Mouse (Mus musculus): ENCODE results near the gene Shroom1. TPM values are rescaled to one million over a fixed set of nuclear protein-coding genes. Genes with fewer than 3 reads are reported as not detected.
A peak's percentile ranks its signal among the peaks of the same experiment; 100 is the strongest.

Shroom1 gene
- total RNA-seq, 2 experiments from 2014 or later: 3.1 to 3.2 TPM

DNA sequence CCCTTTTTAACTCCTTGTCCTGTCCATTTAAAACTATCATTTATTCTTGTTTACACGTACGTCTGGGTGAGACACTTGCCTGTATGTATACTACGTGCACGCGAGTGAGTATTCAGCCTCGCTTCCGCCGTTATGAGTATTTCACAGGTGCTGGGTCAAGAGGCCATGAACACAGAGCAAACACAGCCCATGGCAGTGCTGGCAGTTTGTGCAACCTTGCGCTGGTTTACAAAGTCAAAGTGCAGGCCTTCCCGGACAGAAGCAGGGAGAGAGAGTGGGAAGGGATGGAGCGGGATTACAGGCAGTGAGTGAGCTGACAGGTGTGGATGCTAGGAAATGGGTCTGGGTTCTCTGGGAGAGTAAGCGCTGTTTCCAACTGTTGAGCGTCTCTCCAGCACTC is 10.8 kb upstream of the Shroom1 start:
- DNase-seq (ENCODE audit: low spot score in 2 of 2): no peak

DNA sequence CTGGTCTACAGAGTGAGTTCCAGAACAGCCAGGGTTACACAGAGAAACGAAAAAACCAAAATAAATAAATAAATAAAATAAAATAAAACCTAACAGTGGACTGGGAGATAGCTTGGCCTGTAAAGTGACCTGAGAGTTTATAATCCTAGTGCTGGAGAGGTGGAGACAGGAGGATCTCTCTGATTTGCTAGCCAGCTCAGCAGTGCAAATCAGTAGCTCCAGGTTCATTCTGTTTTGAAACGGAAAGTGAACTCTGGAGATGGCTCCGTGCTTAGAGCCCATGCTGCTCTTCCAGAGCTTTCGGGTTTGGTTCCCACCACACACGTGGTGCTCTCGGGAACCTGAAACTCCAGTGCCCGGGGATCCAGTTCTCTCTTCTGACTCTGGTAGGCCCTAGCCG is 9.0 kb upstream of the Shroom1 start:
- no peak for DNase-seq (ENCODE audit: low spot score in 2 of 2)

DNA sequence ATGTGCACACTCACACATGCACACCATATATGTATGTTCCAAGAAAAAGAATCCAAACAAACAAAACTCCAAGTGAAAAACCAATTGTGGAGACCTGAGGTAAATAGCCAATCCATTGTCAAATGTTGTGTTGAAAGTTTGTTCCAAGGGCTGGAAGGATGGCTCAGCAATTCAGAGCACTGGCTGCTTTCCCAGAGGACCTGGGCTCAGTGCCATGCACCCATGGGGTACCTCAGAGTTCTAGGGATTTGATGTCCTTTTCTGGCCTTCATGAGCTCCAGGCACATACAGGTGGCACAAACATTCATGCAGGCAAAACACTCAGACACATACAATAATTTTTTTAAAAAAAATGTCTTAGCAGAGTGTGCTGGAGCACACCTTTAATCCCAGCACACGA is 8.5 kb upstream of the Shroom1 start:
- no peak for DNase-seq (ENCODE audit: low spot score in 2 of 2)

DNA sequence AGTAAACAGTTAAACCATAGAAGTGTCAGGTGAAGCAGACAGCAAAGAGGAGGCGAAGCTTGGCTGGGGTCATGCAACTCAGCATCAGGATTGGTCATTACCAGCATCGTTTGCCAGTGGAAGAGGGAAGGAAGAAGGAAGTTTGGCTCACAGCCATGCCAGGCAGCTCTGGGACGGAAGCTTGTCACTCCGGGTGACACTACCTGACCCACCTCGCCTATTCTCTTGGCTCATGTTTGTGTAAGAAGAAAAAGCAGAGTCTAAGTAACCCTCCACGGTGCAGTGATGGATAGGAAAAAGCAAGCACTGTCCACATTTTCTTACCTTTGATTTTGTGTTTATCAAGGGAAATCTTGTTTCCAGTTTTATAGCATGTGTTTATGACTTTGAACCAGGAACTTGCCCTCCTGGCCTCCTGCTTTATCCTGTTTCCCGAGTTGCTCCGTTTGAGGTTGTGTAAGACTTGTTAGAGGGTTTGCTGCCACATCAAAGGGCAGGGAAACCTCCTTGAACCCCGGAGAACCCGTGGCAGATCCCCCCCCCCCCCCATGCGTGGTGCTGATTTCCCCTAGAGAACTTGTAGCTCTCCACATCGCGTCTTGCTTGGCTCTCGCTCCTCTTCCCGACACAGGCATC is 6.8 kb upstream of the Shroom1 start:
- no peak for DNase-seq (ENCODE audit: low spot score in 2 of 2)

DNA sequence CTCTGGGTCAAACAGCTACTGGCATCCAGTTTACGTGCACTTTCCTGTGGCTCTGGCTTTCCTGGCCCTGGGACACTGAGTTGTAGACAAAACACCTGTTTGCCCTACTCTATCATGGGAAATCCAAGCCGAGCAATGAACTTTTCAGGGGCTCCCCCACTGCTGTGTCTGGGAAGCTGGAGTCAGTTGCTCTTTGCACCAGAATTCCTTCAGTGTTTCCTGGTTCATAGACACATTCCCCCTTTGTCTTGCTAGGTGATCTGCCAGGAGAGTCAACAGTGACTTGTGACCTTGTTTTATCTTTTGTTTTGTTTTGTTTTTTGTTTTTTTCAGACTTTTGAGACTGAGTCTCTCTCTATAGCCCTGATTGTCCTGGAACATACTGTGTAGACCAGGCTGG is 5.6 kb upstream of the Shroom1 start:
- no peak for DNase-seq (ENCODE audit: low spot score in 2 of 2)

DNA sequence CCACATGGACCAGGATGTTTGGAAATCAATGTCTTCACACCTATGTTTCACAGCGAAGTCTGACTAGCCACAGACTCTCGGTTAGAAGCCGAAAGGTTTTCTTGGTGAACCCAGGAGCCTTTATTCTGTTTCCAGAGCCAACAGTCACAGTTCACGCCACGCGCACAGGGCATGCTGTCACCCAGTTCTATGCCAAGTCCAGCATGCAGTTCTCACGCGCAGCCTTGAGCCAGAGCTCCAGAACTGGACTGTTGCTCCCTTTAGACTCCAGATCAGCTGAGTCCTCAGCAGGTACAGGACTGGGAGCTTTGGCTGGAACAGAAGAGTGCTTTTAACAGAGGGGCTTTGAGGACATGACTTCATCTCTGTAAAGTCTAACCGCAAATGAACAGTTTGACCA is 4.6 kb upstream of the Shroom1 start:
- DNase-seq (ENCODE audit: low spot score in 2 of 2): no peak

DNA sequence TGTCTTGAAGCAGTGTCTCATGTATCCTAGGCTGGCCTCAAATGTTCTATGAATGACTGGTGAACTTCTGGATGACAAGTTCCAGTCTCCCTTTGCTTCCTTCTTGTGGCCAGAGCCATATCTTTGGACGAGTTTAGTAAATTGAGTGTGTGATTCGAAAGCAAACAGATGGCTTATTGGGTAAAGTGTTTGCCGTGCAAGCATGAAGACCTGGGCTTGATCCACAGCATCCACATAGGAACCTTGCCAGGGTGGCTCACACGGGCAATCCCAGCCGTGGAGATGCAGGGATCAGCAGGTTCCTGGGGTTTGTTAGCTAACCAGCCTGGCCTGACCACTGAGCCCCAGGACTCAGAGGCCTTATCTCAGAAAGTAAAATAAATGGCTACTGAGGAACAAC is 4.0 kb upstream of the Shroom1 start:
- DNase-seq (ENCODE audit: low spot score in 2 of 2): no peak

DNA sequence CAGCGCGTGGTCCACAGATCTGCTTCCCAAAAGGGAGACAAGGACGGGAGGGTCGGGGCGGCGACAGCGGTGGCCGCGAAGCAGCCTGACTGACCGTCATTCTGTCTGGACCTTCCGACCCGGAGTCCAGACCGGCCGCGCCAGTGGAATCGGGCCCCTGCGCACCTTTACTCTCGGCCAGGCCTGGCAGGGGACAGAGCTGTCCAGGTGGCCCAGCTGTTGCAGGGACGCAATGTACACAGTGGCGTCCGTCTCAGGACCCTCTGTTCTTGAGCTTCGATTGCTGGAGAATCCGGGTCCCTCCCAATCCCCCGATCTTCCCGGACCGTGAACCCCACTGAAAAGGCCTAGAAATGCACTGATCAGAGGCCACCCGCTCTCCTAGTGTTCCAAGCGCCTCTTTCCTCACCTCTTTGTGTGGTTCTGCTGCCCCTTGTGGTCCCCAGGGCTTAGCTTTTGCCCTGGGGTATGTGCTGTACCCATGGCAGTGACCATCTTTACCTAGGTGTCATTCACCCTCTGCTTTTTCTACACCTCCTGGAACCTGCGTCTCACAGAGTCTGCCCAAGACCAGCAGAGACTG is 458 bp downstream of the Shroom1 start:
- no peak for DNase-seq (ENCODE audit: low spot score in 2 of 2)

DNA sequence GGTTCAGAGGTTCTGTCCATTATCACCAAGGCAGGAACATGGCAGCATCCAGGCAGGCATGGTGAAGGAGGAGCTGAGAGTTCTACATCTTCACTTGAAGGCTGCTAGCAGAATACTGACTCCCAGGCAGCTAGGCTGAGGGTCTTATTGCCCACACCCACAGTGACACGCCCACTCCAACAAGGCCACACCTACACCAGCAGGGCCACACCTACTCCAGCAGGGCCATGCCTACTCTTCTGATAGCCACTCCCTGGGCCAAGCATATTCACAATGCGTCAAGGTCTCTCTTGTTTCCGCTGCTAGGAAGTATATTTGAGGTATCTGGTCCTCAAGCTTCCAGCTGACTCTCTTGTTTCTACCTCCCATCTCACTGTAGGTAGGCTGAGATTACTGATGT is 2.0 kb downstream of the Shroom1 start:
- no peak for DNase-seq (ENCODE audit: low spot score in 2 of 2)

DNA sequence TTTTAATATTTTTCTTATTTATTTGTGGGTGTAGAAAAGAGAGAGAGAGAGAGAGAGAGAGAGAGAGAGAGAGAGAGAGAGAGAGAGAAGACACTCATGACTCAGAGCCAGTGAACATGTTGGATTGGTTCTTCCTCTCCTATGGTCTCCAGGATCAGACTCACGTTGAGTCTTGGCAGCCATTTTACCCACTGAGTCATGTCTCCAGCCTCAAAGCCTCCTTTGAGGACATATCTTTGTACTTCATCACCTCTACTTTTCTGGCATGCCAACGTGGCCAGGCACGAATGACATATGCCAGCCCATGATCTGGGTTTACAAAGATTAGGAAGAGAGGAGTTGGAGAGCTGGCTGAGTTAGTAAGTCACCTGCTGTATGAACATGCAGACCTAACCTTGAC is 3.2 kb downstream of the Shroom1 start:
- DNase-seq (ENCODE audit: low spot score in 2 of 2): no peak

DNA sequence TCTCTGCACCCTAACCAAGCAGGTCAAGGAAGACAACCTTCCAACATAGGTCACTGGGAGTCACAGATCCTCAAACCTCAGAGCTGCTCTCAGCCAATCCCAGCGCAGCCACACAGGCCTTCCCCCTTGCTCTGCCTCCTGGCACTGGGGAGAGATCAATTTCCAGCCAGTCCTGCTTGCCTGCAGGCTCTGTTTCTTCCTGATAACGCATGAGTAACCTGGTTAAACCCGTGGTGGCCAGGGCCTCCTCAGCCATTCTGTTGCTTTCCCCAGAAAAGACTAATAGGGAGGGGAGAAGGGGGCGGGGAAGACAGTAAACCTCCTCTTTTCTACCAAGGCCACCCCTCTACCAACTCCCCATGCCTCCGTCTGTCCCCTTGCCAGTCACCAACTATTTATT is 4.7 kb downstream of the Shroom1 start:
- no peak for DNase-seq (ENCODE audit: low spot score in 2 of 2)

DNA sequence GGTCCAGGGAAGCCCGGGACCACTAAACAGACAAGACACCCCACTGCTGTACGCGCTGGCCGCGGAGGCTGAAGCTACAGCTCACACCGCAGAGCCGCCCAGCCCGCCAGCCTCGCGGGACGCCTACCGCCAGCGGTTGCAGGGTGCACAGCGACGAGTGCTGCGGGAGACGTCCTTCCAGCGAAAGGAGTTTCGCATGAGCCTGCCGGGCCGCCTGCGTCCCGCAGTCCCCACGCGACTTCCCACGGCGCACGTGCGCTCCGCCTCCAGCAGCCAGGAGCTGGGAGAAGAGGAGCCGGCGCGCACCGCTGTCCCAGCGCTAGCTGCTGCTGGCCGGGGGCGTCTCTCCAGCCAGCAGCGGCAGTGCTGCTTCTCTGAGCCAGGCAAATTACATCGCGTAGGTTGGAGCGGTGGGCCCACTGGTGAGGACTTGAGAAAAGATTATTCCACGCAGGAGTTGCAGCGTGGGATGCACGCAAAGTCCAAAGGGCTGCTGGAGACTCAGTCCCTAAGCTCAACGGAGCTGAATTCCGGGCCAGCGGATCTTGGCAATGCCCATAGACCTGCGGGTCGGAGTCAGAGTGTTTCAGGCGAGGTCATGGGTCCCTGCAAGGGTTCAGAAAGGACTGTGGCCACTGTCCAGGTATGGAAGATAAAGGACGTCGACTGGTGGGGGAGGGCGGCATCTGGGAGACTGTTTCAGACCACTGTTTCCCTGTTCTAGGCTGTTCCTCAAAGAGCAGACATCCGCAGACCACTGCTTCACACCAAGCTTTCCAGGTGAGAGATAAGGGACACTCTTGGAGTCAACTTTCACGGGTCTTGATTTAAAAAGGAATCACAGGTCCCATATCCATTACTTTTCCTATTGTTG is 6.8 kb downstream of the Shroom1 start:
- DNase-seq (ENCODE audit: low spot score in 2 of 2): peak in 1 of 2 experiments; percentile 27

DNA sequence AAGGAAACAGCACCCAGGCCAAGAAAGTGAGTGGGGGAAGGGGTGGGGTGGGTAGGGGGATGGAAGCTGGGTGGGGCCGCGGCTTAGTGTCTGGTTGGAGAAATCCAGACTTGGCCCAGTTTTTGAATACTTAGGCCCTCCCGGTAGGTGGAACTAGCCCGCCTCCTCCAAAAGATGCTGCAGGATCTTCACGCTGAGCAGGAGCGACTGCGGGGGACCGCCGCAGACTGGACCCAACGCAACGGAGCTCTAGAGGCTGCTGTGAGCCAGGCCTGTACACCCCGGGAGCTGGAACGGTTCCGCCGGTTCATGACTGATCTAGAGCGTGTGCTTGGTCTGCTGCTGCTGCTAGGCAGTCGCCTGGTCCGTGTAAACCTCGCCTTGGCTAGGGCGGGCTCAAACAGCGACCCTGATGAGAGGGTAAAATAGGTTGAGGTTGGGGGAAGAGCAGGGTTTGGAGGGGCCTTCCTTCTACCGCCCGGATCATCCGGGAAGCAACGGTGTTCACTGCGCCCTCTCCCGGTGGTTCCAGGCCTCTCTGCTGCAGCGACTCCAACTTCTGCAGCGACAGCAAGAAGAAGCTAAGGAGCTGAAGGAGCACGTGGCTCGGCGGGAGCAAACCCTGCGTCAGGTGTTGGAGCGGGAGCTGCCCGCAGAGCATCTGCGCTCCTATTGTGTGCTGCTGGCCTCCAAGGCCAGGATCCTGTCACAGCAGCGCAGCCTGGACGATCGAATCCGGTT is 9.4 kb downstream of the Shroom1 start:
- peak; percentile 90 to 91 for DNase-seq (ENCODE audit: low spot score in 2 of 2)

DNA sequence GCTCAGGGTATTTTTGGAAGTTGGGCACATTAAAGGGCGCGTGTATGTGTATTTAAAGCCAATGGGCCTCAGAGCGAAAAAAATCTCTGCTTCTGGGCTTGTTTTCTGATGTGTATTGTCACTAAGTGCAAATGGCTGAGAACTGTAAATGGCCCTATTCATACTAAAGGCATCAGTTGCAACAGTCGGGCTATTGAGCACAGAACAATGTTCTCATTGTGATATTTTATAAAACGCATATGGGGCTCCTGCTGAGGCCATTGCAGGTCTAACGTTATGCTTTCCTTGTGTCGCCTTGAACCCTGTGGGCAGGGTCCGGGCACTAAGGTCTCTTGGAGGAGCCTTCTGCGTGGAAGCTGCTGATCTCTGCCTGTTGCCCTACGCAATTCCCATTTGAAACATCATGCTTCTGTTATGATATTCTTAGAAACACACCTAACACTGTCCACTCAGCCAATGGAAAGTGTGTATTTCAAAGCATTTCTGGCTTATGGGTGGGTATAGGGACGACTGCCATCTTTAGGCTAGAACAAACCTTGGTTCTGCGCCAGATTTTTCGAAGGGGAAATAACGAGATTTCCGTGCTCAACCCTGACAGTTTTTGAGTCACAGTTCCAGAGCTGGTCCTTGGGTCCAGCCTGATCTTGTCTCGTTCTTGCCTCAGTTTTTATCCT is 12.4 kb downstream of the Shroom1 start:
- DNase-seq (ENCODE audit: low spot score in 2 of 2): no peak

DNA sequence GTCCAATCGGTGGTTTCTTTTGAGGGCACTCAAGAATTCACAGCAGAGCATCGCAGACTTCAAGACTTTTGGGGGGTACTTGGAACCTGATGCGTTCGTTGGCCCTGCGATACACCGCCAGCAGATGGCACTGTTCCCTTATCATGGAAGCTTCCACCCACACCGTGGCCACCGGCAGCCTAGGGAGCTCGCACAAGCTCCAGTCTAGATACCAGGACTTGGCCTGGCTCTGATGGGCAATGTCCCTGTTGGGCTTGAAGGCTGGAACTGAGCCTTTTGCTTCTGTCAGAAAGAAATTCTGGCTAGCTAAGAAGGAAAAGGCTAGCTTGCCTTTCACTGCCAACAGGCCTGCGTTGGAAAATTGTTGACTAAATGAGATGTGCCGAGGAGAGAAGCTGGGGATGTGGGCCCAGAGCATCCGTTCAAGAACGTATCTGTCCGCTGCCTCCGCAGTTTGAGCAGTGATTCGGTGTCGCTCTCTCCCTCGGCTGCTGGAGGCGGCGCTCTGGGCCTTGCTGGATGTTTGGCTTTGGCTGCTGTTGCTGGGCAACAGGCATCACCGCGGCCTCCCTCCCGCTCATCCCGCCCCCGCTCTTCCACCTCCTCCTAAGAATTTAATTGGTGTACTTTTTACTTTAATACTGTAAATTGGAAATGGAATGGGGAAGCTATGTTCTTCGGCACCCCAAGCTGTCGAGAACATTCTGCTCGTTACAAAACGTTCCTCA is 13.1 kb downstream of the Shroom1 start, which contains the start of gene Gm9837:
Gene Gm9837, minus strand, starts transcription at position 512 of the 728 bp plus-strand sequence.
- DNase-seq (ENCODE audit: low spot score in 2 of 2): peak; percentile 97

DNA sequence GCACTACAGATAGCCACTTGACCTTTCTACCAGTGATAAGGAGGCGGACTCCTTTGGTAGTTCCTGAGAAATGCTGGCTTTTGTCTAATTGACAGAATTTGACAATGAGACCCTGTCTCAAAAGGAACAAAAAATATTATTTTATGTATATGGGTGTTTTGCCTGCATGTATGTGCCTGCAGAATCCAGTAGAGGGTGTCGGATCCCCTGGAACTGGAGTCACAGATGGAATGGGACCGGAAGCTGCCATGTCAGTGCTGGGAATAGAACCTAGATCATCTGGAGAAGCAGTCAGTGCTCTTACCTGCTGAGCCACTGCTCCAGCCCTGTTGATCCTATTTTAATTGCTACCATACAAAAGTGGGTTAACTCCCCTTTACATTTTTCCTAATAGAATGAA is 15.7 kb downstream of the Shroom1 start:
- DNase-seq (ENCODE audit: low spot score in 2 of 2): no peak

DNA sequence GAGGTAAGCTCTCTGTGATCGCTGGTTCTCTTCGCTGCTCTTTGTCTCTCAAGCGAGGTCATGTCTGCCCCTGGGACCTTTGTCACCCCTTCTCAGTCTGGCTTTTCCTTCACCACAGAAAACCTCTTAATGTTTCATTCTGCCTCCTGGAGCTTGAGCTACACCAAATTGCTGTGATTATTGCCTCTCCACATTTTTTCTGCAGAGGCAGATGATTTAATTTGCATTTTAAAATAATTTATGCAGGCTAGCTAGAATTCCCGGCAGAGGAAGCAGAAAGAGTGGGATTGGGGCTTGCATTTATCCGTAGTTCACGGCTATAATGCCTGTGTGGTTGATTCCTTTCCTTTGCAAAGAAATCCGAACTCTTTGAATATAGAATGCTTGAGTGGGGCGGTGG is 18.6 kb downstream of the Shroom1 start:
- no peak for DNase-seq (ENCODE audit: low spot score in 2 of 2)

DNA sequence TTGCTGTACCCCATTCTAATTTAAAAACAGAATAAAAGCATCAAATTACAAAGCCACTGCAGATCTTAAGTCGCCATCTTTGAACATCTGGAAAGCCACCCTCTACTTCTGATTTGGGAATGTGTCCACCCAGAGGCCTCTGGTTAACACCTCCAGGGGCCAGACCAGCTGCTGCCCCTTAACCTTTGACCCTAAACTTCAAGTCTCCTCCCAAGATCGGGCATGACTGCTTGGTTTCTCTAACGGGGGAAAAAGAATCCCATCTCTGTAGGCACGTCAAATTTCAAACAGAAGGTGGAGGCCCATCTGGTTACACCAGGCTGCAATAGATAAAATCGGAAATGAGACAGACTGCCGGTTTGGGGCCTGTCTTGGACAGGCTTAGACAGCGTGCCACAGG is 20.8 kb downstream of the Shroom1 start:
- DNase-seq (ENCODE audit: low spot score in 2 of 2): no peak

DNA sequence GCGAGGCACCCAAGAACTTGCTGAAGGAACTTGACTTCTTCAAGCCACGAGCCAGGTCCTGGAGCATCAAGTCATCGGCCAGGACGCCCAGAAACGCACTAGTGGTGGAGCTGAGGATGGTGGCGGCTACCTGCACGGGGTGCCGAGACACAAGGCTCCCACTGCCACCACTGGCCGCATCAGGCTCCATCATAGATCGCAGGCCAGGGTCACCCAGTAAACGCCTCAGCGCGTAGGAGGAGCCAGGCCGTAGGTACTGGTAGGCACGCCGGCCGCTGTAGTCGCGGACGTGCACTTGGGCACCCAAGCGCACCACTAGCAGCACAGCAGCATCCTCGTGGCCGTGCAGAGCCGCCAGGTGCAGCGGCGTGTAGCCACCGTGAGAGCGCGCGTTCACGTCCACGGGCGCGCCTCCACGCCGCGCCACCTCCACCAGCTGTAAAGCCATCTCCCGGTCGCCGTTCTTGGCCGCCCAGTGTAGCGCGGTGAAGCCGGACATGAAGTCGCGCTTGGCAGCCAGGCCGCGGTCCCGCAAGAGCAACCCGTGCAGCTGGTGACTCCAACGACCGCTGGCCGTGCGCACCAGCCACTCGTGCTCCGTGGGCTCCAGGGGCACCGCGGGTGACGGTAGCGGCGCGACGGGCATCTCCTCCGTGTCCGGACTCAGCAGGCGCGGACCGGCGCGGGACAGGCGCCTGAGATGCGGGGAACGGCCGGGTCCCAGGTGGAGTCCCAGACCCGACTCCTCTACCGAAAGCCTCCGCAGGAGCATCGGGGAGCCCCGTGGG is 21.6 kb downstream of the Shroom1 start:
- peak in 1 of 2 experiments; percentile 40 for DNase-seq (ENCODE audit: low spot score in 2 of 2)

All from layer of hippocampus, postnatal 10 days (tissue).